Mouse (Mus musculus) stomach, embryonic 14.5 days (tissue): ENCODE results near the gene Rasgrf1. TPM values are rescaled to one million over a fixed set of nuclear protein-coding genes. Genes with fewer than 3 reads are reported as not detected.

Experiments used
- ATAC-seq: fragments of 200-750 bp; cut with Nextera tagmentation; 2 replicates; pipeline ENCODE4 v1.8.0; 2017; ENCODE audit warnings: low read depth, moderate TSS enrichment; ENCODE audit not compliant: insufficient number of reproducible peaks, insufficient read depth, low FRiP score
- H3K27ac ChIP-seq: fragments of 300-500 bp; sonication (generic); 2 replicates; pipeline ENCODE4 v1.5.1; 2014; ENCODE audit warnings: mild to moderate bottlenecking, low read length, moderate library complexity, mixed read lengths
- H3K27me3 ChIP-seq: fragments of 300-500 bp; sonication (generic); 2 replicates; pipeline ENCODE4 v1.6.1; 2014; ENCODE audit warnings: low read length, control low read depth, mixed read lengths; ENCODE audit not compliant: control insufficient read depth, insufficient read depth
- H3K36me3 ChIP-seq: fragments of 300-500 bp; sonication (generic); 2 replicates; pipeline ENCODE4 v1.6.1; 2014; ENCODE audit warnings: mild to moderate bottlenecking, control low read depth, low read length, moderate library complexity, mixed read lengths; ENCODE audit not compliant: control insufficient read depth, insufficient read depth
- H3K4me1 ChIP-seq: fragments of 300-500 bp; sonication (generic); 2 replicates; pipeline ENCODE4 v1.6.1; 2014; ENCODE audit warnings: low read length, control low read depth, mixed read lengths; ENCODE audit not compliant: control insufficient read depth, insufficient read depth
- H3K4me2 ChIP-seq: fragments of 300-500 bp; sonication (generic); replicated peaks from 2 replicates; pipeline ENCODE4 v1.6.1; 2014; ENCODE audit warnings: low read depth, low read length, control low read depth
- H3K4me3 ChIP-seq: fragments of 300-500 bp; sonication (generic); 2 replicates; pipeline ENCODE4 v1.5.1; 2014; ENCODE audit warnings: low read depth, low read length, control low read depth
- H3K9ac ChIP-seq: fragments of 300-500 bp; sonication (generic); replicated peaks from 2 replicates; pipeline ENCODE4 v1.6.1; 2014; ENCODE audit warnings: low read depth, mild to moderate bottlenecking, control low read depth, low read length, moderate library complexity, mixed read lengths
- H3K9me3 ChIP-seq: fragments of 300-500 bp; sonication (generic); 2 replicates; pipeline ENCODE4 v1.6.1; 2016; ENCODE audit warnings: low read depth, low read length, control low read depth; ENCODE audit not compliant: control insufficient read depth
- WGBS: fragments of 180-500 bp; shearing (Covaris S2); extraction: QIAGEN DNeasy Blood & Tissue Kit; methylation state at CpG from one replicate; pipeline ENCODE4 v1.1.7; 2014; 5-methylcytosine and 5-hydroxymethylcytosine counted together
- polyA plus RNA-seq: library from polyadenylated mRNA; unstranded; fragments of >200 nt; fragmentation: Nextera tagmentation; extraction: Ambion mirVana; gene quantifications from 2 replicates; pipeline ENCODE4 v1.2.1, GENCODE M21; 2014

The Rasgrf1 gene
- polyA plus RNA-seq, 1 experiment from 2014 or later = 0.46 TPM

GRCm38 (mm10) chr9:90075336-90075735, 165.6 kb downstream of the Rasgrf1 start:
- Histone ChIP-seq H3K4me2 (no peak overlapping the region), H3K27me3 (no peaks in the 10 kb centered on the region), H3K4me3 (no peak overlapping the region), H3K9ac (no peak overlapping the region), H3K27ac (no peak overlapping the region), H3K36me3 (no peaks in the 10 kb centered on the region), H3K4me1 (no peaks in the 10 kb centered on the region), H3K9me3 (no peaks in the 10 kb centered on the region)
- no peak for ATAC-seq
- 82% methylated on average over 4 of the region's 4 CpGs for WGBS

- no peaks in the 10 kb centered on the region for H3K4me1 ChIP-seq
- H3K27me3 ChIP-seq = no peaks in the 10 kb centered on the region
- no peak for ATAC-seq
- WGBS = 76% methylated on average over 5 of the region's 5 CpGs
- no peaks in the 10 kb centered on the region for H3K36me3 ChIP-seq
- no peak overlapping the region for H3K4me3 ChIP-seq
- no peak overlapping the region for H3K9ac ChIP-seq
- no peak overlapping the region for H3K27ac ChIP-seq
- H3K9me3 ChIP-seq = no peaks in the 10 kb centered on the region
- no peak overlapping the region for H3K4me2 ChIP-seq
Observed at GRCm38 (mm10) chr9:90076131-90076530, 166.4 kb downstream of the Rasgrf1 start.

Other genes starting within 250 kb of the Rasgrf1 start
- gene Tmed3, start 204.8 kb upstream of the Rasgrf1 start, polyA plus RNA-seq = 121 and 123 TPM in 2 replicates
- not detected in 2 replicates for gene Ankrd34c, start 171.4 kb upstream of the Rasgrf1 start, polyA plus RNA-seq
- 46.0 and 51.5 TPM in 2 replicates for gene Ctsh, start 144.2 kb downstream of the Rasgrf1 start, polyA plus RNA-seq
- gene Morf4l1, start 204.9 kb downstream of the Rasgrf1 start, polyA plus RNA-seq = 490 and 495 TPM in 2 replicates